Mouse (Mus musculus) embryonic fibroblast, embryonic 13.5 days (primary cell): ENCODE data around the gene Asb8. TPM values are rescaled to one million over a fixed set of nuclear protein-coding genes. Genes with fewer than 3 reads are reported as not detected.

Source experiments
- H3K27ac ChIP-seq: 2 replicates; pipeline ENCODE4 v1.5.1; 2012; ENCODE audit warnings: low read length, control low read depth, inconsistent platforms; ENCODE audit not compliant: insufficient read depth
- H3K4me1 ChIP-seq: 2 replicates; pipeline ENCODE4 v1.6.1; 2011; ENCODE audit warnings: low read length; ENCODE audit not compliant: control insufficient read depth, insufficient read depth
- H3K4me3 ChIP-seq: 2 replicates; pipeline ENCODE4 v1.5.1; 2011; ENCODE audit warnings: mild to moderate bottlenecking, control low read depth, low read length; ENCODE audit not compliant: insufficient read depth
- CTCF ChIP-seq: IDR thresholded peaks from 2 replicates; pipeline ENCODE4 v1.5.1; 2011; ENCODE audit warnings: mild to moderate bottlenecking, control low read depth, low read length, moderate library complexity, borderline replicate concordance; ENCODE audit not compliant: insufficient read depth
- POLR2A ChIP-seq: IDR thresholded peaks from 2 replicates; pipeline ENCODE4 v1.6.1; 2011; ENCODE audit warnings: low read depth, mild to moderate bottlenecking, control low read depth, low read length, moderate library complexity
- polyA plus RNA-seq: library from polyadenylated mRNA; stranded (reverse); fragments of >200 nt; gene quantifications from 2 replicates; pipeline ENCODE4 v1.2.4, GENCODE M21; 2011; ENCODE audit warnings: low read depth; ENCODE audit not compliant: missing spikeins, insufficient read length

Asb8 gene
- polyA plus RNA-seq, 1 experiment = 26.8 TPM

- Histone ChIP-seq H3K27ac (no peak overlapping the region), H3K4me1 (no peaks in the 10 kb centered on the region), H3K4me3 (no peak overlapping the region)
- TF ChIP-seq POLR2A = no peak
- TF ChIP-seq CTCF = no peak
Measured at GRCm38 (mm10) chr15:98161026-98161805, 4.2 kb downstream of the Asb8 start.

- Histone ChIP-seq H3K27ac (no peak overlapping the region), H3K4me3 (no peak overlapping the region), H3K4me1 (no peaks in the 10 kb centered on the region)
- TF ChIP-seq POLR2A (no peak), CTCF (no peak)
Measured at GRCm38 (mm10) chr15:98157253-98157652, 8.2 kb downstream of the Asb8 start.

DNA sequence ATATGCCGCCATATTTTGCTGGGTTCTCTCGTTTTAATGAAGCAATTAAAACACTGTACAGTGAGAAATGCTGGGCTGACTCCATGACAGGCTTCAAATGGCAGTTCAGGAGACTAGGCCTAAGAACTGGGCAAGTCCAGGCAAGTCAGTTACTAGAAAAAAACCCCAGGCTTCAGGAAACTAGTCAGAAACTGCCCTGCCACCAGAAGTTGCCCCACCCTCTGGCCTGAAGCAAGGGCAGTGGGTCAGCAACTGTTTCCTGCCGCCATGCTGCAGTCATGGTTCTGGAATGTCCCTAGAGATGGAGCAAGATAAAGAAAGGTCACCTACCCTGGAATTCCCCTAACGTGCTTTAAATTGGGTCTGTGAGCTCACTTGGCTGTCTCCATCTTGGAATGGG, 9.5 kb downstream of the Asb8 start:
- Histone ChIP-seq H3K4me3 (no peak overlapping the region), H3K4me1 (no peaks in the 10 kb centered on the region), H3K27ac (peak overlapping the region; percentile 70; the same call in 1 of the 2 replicates)
- TF ChIP-seq POLR2A = no peak
- no peak for TF ChIP-seq CTCF

- TF ChIP-seq CTCF (no peak), POLR2A (no peak)
- Histone ChIP-seq H3K4me1 (no peaks in the 10 kb centered on the region), H3K4me3 (no peak overlapping the region), H3K27ac (peak overlapping the region; percentile 10; the same call in 1 of the 2 replicates)
Measured at GRCm38 (mm10) chr15:98155272-98155671, 10.2 kb downstream of the Asb8 start.

DNA sequence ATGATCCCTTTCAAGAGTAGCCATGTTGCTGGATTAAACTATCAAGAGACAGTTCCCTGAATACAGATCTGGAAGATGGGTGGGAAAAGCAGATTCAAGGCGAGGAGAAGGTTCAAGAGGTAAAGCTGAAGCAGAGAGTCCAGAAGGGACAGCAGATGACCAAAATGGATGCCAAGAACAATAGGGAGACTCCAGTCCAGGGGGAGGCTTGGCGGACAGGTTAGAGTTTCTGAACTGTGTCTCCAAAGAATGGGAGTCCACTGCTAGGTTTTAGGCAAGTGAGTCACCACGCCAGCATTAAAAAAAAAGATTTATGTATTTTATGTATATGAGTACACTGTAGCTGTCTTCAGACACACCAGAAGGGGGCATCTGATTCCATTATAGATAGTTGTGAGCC, 10.8 kb downstream of the Asb8 start:
- Histone ChIP-seq H3K4me3 (no peak overlapping the region), H3K4me1 (no peaks in the 10 kb centered on the region), H3K27ac (no peak overlapping the region)
- no peak for TF ChIP-seq CTCF
- no peak for TF ChIP-seq POLR2A

DNA sequence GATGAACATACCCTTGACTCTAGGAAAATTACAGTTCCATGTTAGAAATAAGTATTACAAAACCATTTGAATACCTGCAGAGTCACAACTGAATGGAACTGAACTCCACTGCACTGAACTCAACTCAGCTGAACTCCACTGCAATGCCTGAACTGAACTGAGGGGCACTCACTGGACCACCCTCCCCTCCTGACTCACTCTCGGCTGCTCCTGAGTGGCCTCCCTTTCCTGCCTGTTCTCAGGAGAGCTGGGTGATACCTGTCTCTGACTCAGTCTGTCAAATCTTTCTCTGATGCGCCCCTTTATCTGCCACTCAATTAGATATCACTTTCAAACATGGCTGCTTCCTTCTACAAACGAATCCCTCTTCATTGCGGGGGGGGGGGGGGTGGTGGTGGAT, 11.3 kb downstream of the Asb8 start:
- Histone ChIP-seq H3K4me1 (no peaks in the 10 kb centered on the region), H3K4me3 (no peak overlapping the region), H3K27ac (no peak overlapping the region)
- no peak for TF ChIP-seq CTCF

- Histone ChIP-seq H3K4me3 (no peak overlapping the region), H3K27ac (no peak overlapping the region), H3K4me1 (no peaks in the 10 kb centered on the region)
- TF ChIP-seq POLR2A = no peak
- TF ChIP-seq CTCF = no peak
Measured at GRCm38 (mm10) chr15:98153625-98154024, 11.8 kb downstream of the Asb8 start.

DNA sequence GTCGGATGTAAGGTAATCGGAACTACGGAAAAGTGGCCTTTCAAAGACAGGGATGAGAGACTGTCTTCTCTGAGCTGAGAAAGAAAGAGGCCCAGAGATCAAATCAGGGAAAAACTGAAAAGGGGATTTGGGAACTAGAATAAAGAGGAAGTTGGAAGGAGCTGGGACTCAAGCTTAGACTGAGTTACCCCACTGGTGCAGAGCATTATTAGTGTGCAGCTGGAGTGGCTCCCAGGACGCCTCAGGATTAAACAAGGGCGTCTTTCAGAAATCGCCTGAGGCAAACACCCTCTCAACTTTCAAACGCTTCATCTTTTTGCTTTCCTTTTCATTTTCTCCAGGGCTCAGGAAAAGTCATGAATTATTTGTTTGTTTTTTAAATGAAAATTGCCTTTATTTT, 12.5 kb downstream of the Asb8 start:
- TF ChIP-seq POLR2A = no peak
- no peak for TF ChIP-seq CTCF
- H3K4me1 ChIP-seq = no peaks in the 10 kb centered on the region
- no peak overlapping the region for H3K27ac ChIP-seq
- no peak overlapping the region for H3K4me3 ChIP-seq

GRCm38 (mm10) chr15:98149166-98149602, 16.2 kb downstream of the Asb8 start:
- no peak overlapping the region for H3K4me3 ChIP-seq
- peaks cover 2% of the 10 kb centered on the region; the same call in 1 of the 2 replicates for H3K4me1 ChIP-seq
- TF ChIP-seq CTCF (no peak), POLR2A (no peak)
- H3K27ac ChIP-seq = no peak overlapping the region

GRCm38 (mm10) chr15:98148356-98148755, 17.1 kb downstream of the Asb8 start:
- no peak overlapping the region for H3K4me3 ChIP-seq
- H3K27ac ChIP-seq = no peak overlapping the region
- no peak for TF ChIP-seq CTCF
- no peak for TF ChIP-seq POLR2A
- peaks cover 2% of the 10 kb centered on the region; the same call in 1 of the 2 replicates for H3K4me1 ChIP-seq
